Mouse (Mus musculus) left cerebral cortex, postnatal 4 days (tissue): ENCODE measurements at regions not wholly inside any gene's neighbourhood (a gene's known extent, or its start where the extent isn't known, plus 50 kb on each side); places are given as distances from the start of the nearest gene placed in this dataset.
A peak's percentile ranks its signal among the peaks of the same experiment; 100 is the strongest.

ENCODE experiments used
- DNase-seq: peaks from one replicate; pipeline ENCODE4 v3.0.0-alpha.2; 2022
- intact Hi-C: fragments of 180-260 bp; cut with DNase I; formaldehyde crosslinking; loops from one replicate; pipeline ENCODE4 v1.15.1; 2025

GRCm38 (mm10) chr4:47846389-47847318, 198.3 kb upstream of the Nr4a3 start:
- intact Hi-C loops, result no loop called here
- DNase-seq, result peak; percentile 66

GRCm38 (mm10) chr4:47861151-47861550, 183.8 kb upstream of the Nr4a3 start:
- DNase-seq, result no peak
- intact Hi-C loops, result no loop called here

- intact Hi-C loops, result no loop called here
- DNase-seq, result no peak
These were observed 174.8 kb upstream of the Nr4a3 start for GRCm38 (mm10) chr4:47870010-47870637.

GRCm38 (mm10) chr4:47870638-47871019, 174.3 kb upstream of the Nr4a3 start:
- DNase-seq, result no peak
- intact Hi-C loops, result no loop called here

GRCm38 (mm10) chr4:47881560-47881959, 163.4 kb upstream of the Nr4a3 start:
- intact Hi-C loops, result no loop called here
- DNase-seq, result no peak

GRCm38 (mm10) chr4:47882076-47882475, 162.9 kb upstream of the Nr4a3 start:
- DNase-seq, result no peak

GRCm38 (mm10) chr4:47899579-47899978, 145.4 kb upstream of the Nr4a3 start:
- peak; percentile 18 for DNase-seq
- intact Hi-C loops, result no loop called here

More at GRCm38 (mm10) chr4:47882076-47882475, 162.9 kb upstream of the Nr4a3 start:
- intact Hi-C loops, result no loop called here

- intact Hi-C loops, result no loop called here
- DNase-seq, result no peak
These were observed 142.2 kb upstream of the Nr4a3 start for GRCm38 (mm10) chr4:47902749-47903148.

GRCm38 (mm10) chr4:47912259-47912658, 132.7 kb upstream of the Nr4a3 start:
- intact Hi-C loops, result no loop called here

GRCm38 (mm10) chr4:47919576-47919975, 125.4 kb upstream of the Nr4a3 start:
- intact Hi-C loops, result no loop called here
- DNase-seq, result no peak

More at GRCm38 (mm10) chr4:47912259-47912658, 132.7 kb upstream of the Nr4a3 start:
- DNase-seq, result no peak

- intact Hi-C loops, result no loop called here
- DNase-seq, result no peak
These were observed 113.5 kb upstream of the Nr4a3 start for GRCm38 (mm10) chr4:47931464-47931863.

GRCm38 (mm10) chr4:47933526-47933925, 111.4 kb upstream of the Nr4a3 start:
- intact Hi-C loops, result no loop called here
- DNase-seq, result no peak

- no peak for DNase-seq
- intact Hi-C loops, result loop anchor here (5.0 kb wide), 1 partner anchor 102 kb away; no protein-coding TSS in a partner anchor
These were observed 109.4 kb upstream of the Nr4a3 start for GRCm38 (mm10) chr4:47935547-47935946.

- DNase-seq, result no peak
- intact Hi-C loops, result loop anchor here (5.0 kb wide), 1 partner anchor 101 kb away; no protein-coding TSS in a partner anchor
These were observed 108.4 kb upstream of the Nr4a3 start for GRCm38 (mm10) chr4:47936470-47937125.

GRCm38 (mm10) chr4:47947869-47948573, 96.9 kb upstream of the Nr4a3 start:
- intact Hi-C loops, result no loop called here
- DNase-seq, result peak; percentile 15

- intact Hi-C loops, result no loop called here
- DNase-seq, result no peak
These were observed 96.2 kb upstream of the Nr4a3 start for GRCm38 (mm10) chr4:47948789-47949188.

- DNase-seq, result peak; percentile 29
- intact Hi-C loops, result no loop called here
These were observed 90.2 kb upstream of the Nr4a3 start for GRCm38 (mm10) chr4:47954576-47955305.

GRCm38 (mm10) chr4:47964630-47965029, 80.3 kb upstream of the Nr4a3 start:
- intact Hi-C loops, result no loop called here
- no peak for DNase-seq

GRCm38 (mm10) chr4:47971861-47972260, 73.1 kb upstream of the Nr4a3 start:
- intact Hi-C loops, result no loop called here
- no peak for DNase-seq
